Mouse (Mus musculus): ENCODE data around the gene Txnrd1. TPM values are rescaled to one million over a fixed set of nuclear protein-coding genes. Genes with fewer than 3 reads are reported as not detected.

Txnrd1 gene
- polyA plus RNA-seq, 1 experiment from 2014 or later = 174 TPM

DNA sequence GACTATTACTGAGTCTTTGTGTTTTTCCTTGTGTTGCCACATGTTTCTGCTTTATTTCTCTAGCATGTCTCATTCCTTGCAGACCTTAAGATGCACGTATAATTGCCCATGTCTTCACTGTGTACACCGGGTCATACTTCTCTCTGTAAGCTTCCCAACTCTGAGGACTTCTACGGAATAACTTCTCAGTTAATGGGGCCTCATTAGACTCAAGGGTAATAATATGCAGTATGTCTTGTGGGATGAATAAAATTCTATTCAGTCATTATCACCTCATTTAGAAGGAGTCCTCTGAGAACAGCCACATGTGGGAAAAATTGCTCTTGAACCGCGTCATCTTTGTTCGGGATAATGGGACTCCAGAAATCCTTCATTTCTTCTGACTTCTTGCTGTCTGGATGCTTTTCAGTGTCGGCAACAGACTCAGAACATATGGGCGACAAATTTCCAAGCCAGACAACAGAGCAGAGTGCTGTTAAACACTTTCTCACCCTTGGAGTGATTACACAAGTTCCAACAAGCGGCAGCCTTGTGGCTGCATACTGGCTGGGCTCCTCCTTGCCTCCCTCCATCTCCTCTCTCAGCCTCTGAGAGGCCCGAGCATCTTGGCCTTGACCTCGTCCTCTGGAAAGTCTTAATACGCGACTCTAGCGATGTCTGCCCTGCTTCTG is 10.5 kb upstream of the Txnrd1 start:
- Histone ChIP-seq H3K9ac (replicated peaks) (no peak overlapping the region), H3K4me2 (replicated peaks) (no peak overlapping the region), H3K9me3 (no peaks in the 10 kb centered on the region), H3K4me3 (no peak overlapping the region), H3K27me3 (no peaks in the 10 kb centered on the region), H3K4me1 (peaks cover 17% of the 10 kb centered on the region), H3K27ac (replicated peaks) (no peak overlapping the region), H3K36me3 (no peaks in the 10 kb centered on the region)
- 63% methylated on average over 14 of the region's 14 CpGs for WGBS
- peak; percentile 43; the same call in 1 of the 2 replicates for ATAC-seq (replicated peaks)

DNA sequence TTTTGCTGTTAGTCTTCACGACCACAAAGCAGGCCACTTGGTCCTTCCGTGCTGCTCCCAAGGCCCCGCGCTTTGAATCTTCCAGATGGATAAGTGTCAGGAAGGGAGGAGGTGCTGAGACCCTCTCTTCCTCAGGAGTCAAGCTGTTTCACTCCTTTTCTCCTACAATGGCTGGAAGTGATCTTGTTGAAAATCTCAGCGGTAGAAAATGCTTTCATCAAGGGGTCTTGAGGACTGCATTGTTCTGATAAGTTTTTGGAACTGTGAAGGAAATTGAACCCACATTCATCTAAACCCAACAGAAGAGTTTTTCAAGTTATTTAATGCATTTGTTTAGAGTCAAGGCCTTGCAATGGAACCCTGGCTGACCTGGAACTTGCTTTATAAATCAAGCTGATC is 10.0 kb upstream of the Txnrd1 start:
- ATAC-seq (replicated peaks) = no peak
- Histone ChIP-seq H3K27me3 (no peaks in the 10 kb centered on the region), H3K27ac (replicated peaks) (no peak overlapping the region), H3K9ac (replicated peaks) (no peak overlapping the region), H3K36me3 (no peaks in the 10 kb centered on the region), H3K4me2 (replicated peaks) (no peak overlapping the region), H3K9me3 (no peaks in the 10 kb centered on the region), H3K4me3 (no peak overlapping the region), H3K4me1 (peaks cover 17% of the 10 kb centered on the region)
- 47% methylated on average over 5 of the region's 5 CpGs for WGBS

DNA sequence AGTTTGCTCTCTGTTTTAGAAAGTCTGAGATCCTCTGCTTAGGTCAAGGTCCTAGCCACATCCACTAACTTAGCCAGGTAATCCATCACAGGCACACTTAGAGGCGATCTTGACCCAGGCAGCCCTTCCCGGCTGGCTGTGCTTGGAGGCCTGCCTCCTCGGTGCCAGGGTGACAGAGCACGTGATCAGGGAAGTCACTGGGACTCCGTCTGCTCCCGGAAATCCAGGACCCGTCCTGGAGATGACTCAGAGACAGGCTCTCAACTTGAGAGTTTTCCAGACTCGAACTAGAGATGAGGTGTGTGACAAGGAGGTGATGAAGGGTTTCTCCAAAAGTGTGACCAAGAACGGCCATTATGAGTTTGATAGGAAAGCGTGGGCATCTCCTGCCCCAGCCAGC is 9.2 kb upstream of the Txnrd1 start:
- Histone ChIP-seq H3K9ac (replicated peaks) (no peak overlapping the region), H3K4me3 (no peak overlapping the region), H3K27me3 (no peaks in the 10 kb centered on the region), H3K36me3 (no peaks in the 10 kb centered on the region), H3K9me3 (no peaks in the 10 kb centered on the region), H3K4me2 (replicated peaks) (no peak overlapping the region), H3K4me1 (peaks cover 17% of the 10 kb centered on the region), H3K27ac (replicated peaks) (no peak overlapping the region)
- 85% methylated on average over 10 of the region's 10 CpGs for WGBS
- ATAC-seq (replicated peaks) = no peak

DNA sequence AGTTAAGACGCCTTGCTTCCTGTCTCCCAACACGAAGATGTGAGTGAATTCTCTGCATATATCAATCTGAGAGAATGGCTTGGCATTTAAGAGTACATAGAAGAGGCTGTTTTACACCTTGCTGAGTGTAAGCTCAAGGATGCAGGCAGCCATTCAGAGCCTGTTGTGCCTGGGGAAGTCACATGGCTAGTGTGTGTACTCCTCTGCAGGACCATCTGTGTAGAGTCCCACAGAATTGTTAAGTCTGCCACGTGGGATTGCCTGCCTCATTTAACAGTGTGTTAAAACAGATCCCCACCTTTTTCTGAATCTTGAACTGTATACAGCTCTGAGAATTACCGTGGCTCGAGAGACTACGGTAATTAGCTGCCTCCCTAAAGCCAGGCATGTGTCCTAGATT is 7.2 kb upstream of the Txnrd1 start:
- no peaks in the 10 kb centered on the region for H3K27me3 ChIP-seq
- no peak overlapping the region for H3K9ac ChIP-seq (replicated peaks)
- H3K4me3 ChIP-seq = no peak overlapping the region
- no peaks in the 10 kb centered on the region for H3K9me3 ChIP-seq
- H3K4me2 ChIP-seq (replicated peaks) = no peak overlapping the region
- ATAC-seq (replicated peaks) = peak; percentile 90
- peaks cover 17% of the 10 kb centered on the region for H3K4me1 ChIP-seq
- no peaks in the 10 kb centered on the region for H3K36me3 ChIP-seq
- WGBS = 28% methylated on average over 6 of the region's 6 CpGs
- 0 out of 2 replicates have a peak overlapping the region, but pooled peaks have one; percentile 23 for H3K27ac ChIP-seq (replicated peaks)

DNA sequence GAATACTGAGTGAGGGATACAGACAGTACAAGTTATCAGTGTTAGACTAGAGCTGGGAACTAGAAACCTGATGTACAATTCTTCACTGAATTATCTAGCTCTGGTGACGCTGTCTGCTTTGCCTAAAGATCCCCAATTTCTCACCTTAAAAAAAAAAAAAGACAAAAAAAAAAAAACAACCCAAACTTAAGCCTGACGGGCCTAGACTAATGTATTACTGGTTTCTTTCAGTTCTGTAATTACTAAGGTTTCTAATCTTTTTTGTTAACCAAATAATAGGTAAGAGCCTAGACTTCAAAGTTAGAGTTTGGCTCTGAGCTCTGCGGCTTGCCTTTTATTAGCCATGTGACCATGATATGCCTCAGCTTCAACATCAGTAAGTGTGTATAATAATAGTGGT is 2.1 kb downstream of the Txnrd1 start:
- Histone ChIP-seq H3K27ac (replicated peaks) (no peak overlapping the region), H3K4me1 (no peaks in the 10 kb centered on the region), H3K27me3 (no peaks in the 10 kb centered on the region), H3K4me2 (replicated peaks) (no peak overlapping the region), H3K36me3 (no peaks in the 10 kb centered on the region), H3K9ac (replicated peaks) (no peak overlapping the region), H3K9me3 (no peaks in the 10 kb centered on the region), H3K4me3 (no peak overlapping the region)
- WGBS = 78% methylated on average over 3 of the region's 3 CpGs
- ATAC-seq (replicated peaks) = no peak

DNA sequence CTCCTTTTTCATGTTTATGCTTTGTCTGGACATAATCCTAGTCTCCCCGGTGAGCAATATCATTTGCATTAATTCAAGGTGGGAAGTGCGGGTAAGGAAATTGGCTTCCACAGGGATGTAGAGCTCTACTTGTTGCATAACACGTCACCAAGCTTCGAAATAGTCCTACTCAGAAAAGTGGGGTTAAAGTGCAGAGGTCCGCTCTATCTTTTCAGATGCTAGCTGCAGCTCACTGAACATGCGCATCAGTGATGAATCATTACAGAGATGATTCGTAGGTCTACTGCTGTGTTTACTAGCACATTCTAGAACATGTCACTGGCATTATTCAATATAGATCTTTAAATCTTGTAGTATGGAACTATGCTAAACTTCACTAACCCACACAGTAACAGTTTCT is 4.6 kb downstream of the Txnrd1 start:
- Histone ChIP-seq H3K9ac (replicated peaks) (no peak overlapping the region), H3K36me3 (no peaks in the 10 kb centered on the region), H3K4me1 (no peaks in the 10 kb centered on the region), H3K4me2 (replicated peaks) (no peak overlapping the region), H3K4me3 (no peak overlapping the region), H3K9me3 (no peaks in the 10 kb centered on the region), H3K27ac (replicated peaks) (no peak overlapping the region), H3K27me3 (no peaks in the 10 kb centered on the region)
- ATAC-seq (replicated peaks) = no peak
- WGBS = 83% methylated on average over 7 of the region's 7 CpGs

DNA sequence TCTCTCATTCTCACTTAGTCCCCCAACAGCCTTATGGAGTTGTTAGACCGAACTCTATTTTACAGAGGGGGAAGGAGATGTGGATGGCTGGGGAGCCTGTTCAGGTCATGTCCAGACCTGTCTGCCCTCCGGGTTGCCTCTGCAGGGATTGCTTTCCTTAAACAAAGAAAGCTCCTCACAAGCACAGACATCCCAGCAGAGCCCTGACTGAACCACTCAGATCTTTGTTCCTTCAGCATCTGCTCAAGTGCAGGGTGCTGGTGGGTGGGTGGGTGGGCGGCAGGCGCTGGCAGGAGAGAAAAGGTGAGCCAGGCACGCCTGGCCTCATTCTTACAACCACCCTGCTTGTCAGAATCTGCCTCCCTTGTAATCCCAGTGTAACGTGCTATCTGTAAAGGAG is 10.3 kb downstream of the Txnrd1 start:
- Histone ChIP-seq H3K27ac (replicated peaks) (no peak overlapping the region), H3K27me3 (no peaks in the 10 kb centered on the region), H3K36me3 (no peaks in the 10 kb centered on the region), H3K9me3 (no peaks in the 10 kb centered on the region), H3K4me2 (replicated peaks) (no peak overlapping the region), H3K4me1 (no peaks in the 10 kb centered on the region), H3K4me3 (no peak overlapping the region), H3K9ac (replicated peaks) (no peak overlapping the region)
- no peak for ATAC-seq (replicated peaks)
- 65% methylated on average over 6 of the region's 6 CpGs for WGBS

DNA sequence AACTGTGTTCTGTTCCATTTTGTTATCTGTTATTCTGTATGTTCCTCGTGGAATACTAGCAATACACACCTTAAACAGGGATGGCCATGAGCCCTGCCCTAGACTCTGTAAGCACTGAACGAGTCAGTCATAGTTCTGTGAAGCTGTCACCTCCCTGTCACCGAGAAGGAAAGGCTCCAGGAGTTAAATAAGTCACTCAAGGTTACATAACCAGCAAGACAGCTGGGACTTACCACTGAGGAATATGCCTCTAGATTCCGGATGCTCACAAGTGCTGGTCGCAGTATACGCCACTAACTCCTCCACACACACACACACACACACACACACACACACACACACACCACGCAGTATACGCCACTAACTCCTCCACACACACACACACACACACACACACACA is 11.0 kb downstream of the Txnrd1 start:
- Histone ChIP-seq H3K27ac (replicated peaks) (no peak overlapping the region), H3K36me3 (no peaks in the 10 kb centered on the region), H3K4me1 (no peaks in the 10 kb centered on the region), H3K27me3 (no peaks in the 10 kb centered on the region), H3K9me3 (no peaks in the 10 kb centered on the region), H3K9ac (replicated peaks) (no peak overlapping the region), H3K4me3 (no peak overlapping the region), H3K4me2 (replicated peaks) (no peak overlapping the region)
- 87% methylated on average over 8 of the region's 8 CpGs for WGBS
- ATAC-seq (replicated peaks) = no peak

DNA sequence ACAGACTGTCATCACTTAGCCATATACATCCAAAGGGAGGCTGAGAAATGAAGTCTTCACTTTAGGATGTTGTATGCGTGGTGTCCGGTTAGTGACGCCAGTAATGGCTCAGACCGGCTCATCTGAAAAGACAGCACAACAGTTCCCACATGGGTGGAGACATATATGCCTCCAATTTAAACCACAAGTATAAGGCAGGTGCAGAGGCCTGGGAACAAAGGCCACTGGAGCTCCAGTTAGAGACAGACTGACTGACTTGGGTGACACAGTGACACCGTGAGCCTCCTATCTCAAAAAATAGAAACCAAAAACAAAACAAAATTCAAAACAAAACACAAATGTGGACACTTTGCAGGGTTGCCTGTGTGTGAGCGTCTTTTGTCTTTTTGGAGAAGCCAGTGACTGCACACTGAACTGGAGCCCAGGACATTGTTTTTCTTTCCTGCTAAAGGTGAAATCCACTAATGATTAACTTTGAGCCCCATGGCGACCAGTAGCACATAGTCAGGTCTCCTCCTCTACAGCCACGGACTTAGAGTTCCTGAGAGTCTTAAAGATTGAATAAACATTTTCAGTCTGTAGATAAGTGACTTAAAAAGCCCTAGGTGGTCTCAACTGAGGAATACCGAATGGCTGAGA is 14.2 kb downstream of the Txnrd1 start:
- 87% methylated on average over 9 of the region's 9 CpGs for WGBS
- Histone ChIP-seq H3K27me3 (no peaks in the 10 kb centered on the region), H3K36me3 (no peaks in the 10 kb centered on the region), H3K4me3 (no peak overlapping the region), H3K4me2 (replicated peaks) (no peak overlapping the region), H3K9me3 (no peaks in the 10 kb centered on the region), H3K27ac (replicated peaks) (no peak overlapping the region), H3K4me1 (no peaks in the 10 kb centered on the region), H3K9ac (replicated peaks) (no peak overlapping the region)
- ATAC-seq (replicated peaks) = no peak

DNA sequence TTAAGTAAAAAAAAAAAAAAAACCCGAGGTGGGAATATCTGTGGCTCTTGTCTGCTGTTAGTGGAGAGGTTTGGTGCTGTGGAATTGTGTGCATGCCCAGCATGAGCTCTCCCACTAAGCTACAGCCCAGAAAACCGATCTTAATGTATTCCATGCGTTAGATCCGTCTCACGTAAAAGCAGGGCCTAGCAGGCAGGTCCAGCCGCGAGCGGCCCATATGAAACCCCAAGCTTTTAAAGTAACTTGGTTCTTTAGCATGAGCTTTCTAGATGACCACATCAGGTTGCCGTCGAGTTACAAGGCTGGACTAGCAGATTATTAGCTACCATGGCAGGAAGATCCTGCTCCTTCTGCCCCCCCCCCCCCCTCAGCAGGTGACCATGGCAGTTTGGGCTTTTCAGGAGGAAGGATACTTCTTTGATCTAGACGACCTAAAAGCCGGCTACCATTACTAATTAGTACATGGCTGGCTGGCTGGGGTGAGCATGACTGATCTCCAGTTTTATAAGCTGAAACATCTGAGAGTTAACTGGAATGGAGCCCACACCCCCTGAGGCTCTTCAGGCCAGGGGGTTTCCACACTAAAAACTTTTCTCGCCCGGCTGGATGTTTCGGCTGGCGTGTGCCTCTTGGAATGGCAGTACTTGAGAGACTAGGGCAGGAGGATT is 16.1 kb downstream of the Txnrd1 start:
- H3K9me3 ChIP-seq = no peaks in the 10 kb centered on the region
- ATAC-seq (replicated peaks) = no peak
- no peaks in the 10 kb centered on the region for H3K27me3 ChIP-seq
- no peak overlapping the region for H3K4me2 ChIP-seq (replicated peaks)
- H3K4me3 ChIP-seq = no peak overlapping the region
- H3K36me3 ChIP-seq = no peaks in the 10 kb centered on the region
- no peaks in the 10 kb centered on the region for H3K4me1 ChIP-seq
- 43% methylated on average over 16 of the region's 16 CpGs for WGBS
- H3K9ac ChIP-seq (replicated peaks) = no peak overlapping the region
- no peak overlapping the region for H3K27ac ChIP-seq (replicated peaks)

DNA sequence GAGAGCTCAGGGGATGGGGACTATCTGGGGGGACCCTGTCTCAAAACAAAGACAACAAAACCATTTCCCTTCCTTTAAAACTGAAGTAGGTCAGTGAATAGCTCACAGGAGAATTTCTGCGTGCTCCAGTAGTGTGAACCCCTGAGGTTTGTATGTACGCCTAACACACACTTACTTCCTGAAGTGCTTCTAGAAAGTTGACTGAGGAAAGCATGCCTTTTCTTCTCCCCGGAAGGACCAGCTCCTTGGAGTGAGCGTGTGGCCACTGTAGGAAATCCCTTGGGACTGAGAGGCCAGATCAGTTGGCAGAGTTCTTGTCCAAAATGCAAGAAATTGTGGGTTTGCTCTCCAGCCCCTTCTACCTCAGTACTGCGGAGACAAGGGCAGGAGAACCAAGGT is 16.6 kb downstream of the Txnrd1 start:
- Histone ChIP-seq H3K27ac (replicated peaks) (no peak overlapping the region), H3K9ac (replicated peaks) (no peak overlapping the region), H3K36me3 (no peaks in the 10 kb centered on the region), H3K4me3 (no peak overlapping the region), H3K4me2 (replicated peaks) (no peak overlapping the region), H3K9me3 (no peaks in the 10 kb centered on the region), H3K4me1 (no peaks in the 10 kb centered on the region), H3K27me3 (no peaks in the 10 kb centered on the region)
- 80% methylated on average over 5 of the region's 5 CpGs for WGBS
- ATAC-seq (replicated peaks) = no peak

DNA sequence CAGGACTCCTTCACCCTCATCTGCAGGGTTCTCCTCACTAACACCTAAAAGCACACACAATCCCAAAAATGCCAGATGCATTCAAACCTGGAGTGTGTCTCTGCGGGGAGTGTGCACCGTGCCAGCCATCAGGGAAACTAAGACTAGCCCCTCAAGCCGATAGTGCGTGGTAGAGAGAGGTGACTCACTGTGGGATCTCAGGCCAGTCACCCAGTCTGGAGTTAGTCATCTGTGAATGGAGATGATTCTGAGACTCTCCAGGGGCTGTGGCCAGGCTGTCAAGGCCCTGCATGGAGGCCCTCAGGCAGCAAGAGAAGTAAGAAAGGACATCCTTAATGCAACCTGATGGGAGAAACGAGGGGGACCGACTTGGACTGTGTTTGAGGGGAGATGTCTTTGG is 18.0 kb downstream of the Txnrd1 start:
- WGBS = 89% methylated on average over 6 of the region's 6 CpGs
- no peaks in the 10 kb centered on the region for H3K36me3 ChIP-seq

More for the DNA sequence above, 18.0 kb downstream of the Txnrd1 start:
- H3K4me3 ChIP-seq = no peak overlapping the region
- H3K9me3 ChIP-seq = no peaks in the 10 kb centered on the region
- H3K9ac ChIP-seq (replicated peaks) = no peak overlapping the region
- H3K4me2 ChIP-seq (replicated peaks) = no peak overlapping the region
- no peaks in the 10 kb centered on the region for H3K27me3 ChIP-seq
- H3K27ac ChIP-seq (replicated peaks) = no peak overlapping the region
- H3K4me1 ChIP-seq = no peaks in the 10 kb centered on the region
- no peak for ATAC-seq (replicated peaks)

Data from forebrain, embryonic 15.5 days (tissue).